Mouse (Mus musculus): ENCODE measurements around the gene Ncbp2. TPM values are rescaled to one million over a fixed set of nuclear protein-coding genes. Genes with fewer than 3 reads are reported as not detected.
"Not testable (repeated sequence)": the region's sequence is repeated elsewhere in the genome, so short reads cannot be mapped to it uniquely, and the experiment has no call there.

The Ncbp2 gene
- total RNA-seq, 2 experiments from 2014 or later = 4.4 to 9.2 TPM

- no peak for ATAC-seq (replicated peaks; ENCODE audit: low FRiP score, poor library complexity, severe bottlenecking)
Measured at GRCm38 (mm10) chr16:31933751-31934549, 14.4 kb upstream of the Ncbp2 start, which contains the start of gene Pigz. Pigz (plus strand) TSS chr16:31933851.

- ATAC-seq (replicated peaks; ENCODE audit: low FRiP score, poor library complexity, severe bottlenecking) = no peak
Measured at GRCm38 (mm10) chr16:31934550-31935010, 13.7 kb upstream of the Ncbp2 start.

- ATAC-seq (replicated peaks; ENCODE audit: low FRiP score, poor library complexity, severe bottlenecking) = no peak
Measured at GRCm38 (mm10) chr16:31935091-31935979, 13.0 kb upstream of the Ncbp2 start.

- ATAC-seq (replicated peaks; ENCODE audit: low FRiP score, poor library complexity, severe bottlenecking) = no peak
Measured at GRCm38 (mm10) chr16:31936568-31936967, 11.7 kb upstream of the Ncbp2 start.

- ATAC-seq (replicated peaks; ENCODE audit: low FRiP score, poor library complexity, severe bottlenecking) = no peak
Measured at GRCm38 (mm10) chr16:31938856-31939255, 9.5 kb upstream of the Ncbp2 start.

GRCm38 (mm10) chr16:31940586-31940985 lies 7.7 kb upstream of the Ncbp2 start:
- no peak for ATAC-seq (replicated peaks; ENCODE audit: low FRiP score, poor library complexity, severe bottlenecking)

GRCm38 (mm10) chr16:31943980-31944379 lies 4.3 kb upstream of the Ncbp2 start:
- ATAC-seq (replicated peaks; ENCODE audit: low FRiP score, poor library complexity, severe bottlenecking) = peak; percentile 44

- no peak for ATAC-seq (replicated peaks; ENCODE audit: low FRiP score, poor library complexity, severe bottlenecking)
Measured at GRCm38 (mm10) chr16:31944698-31945255, 3.5 kb upstream of the Ncbp2 start.

- no peak for ATAC-seq (replicated peaks; ENCODE audit: low FRiP score, poor library complexity, severe bottlenecking)
Measured at GRCm38 (mm10) chr16:31945372-31945771, 2.9 kb upstream of the Ncbp2 start.

GRCm38 (mm10) chr16:31945986-31946385 lies 2.3 kb upstream of the Ncbp2 start:
- not testable (repeated sequence) for ATAC-seq (replicated peaks; ENCODE audit: low FRiP score, poor library complexity, severe bottlenecking)

GRCm38 (mm10) chr16:31947333-31947732 lies 980 bp upstream of the Ncbp2 start:
- no peak for ATAC-seq (replicated peaks; ENCODE audit: low FRiP score, poor library complexity, severe bottlenecking)

- ATAC-seq (replicated peaks; ENCODE audit: low FRiP score, poor library complexity, severe bottlenecking) = no peak
Measured at GRCm38 (mm10) chr16:31947901-31948316, 404 bp upstream of the Ncbp2 start.

- no peak for ATAC-seq (replicated peaks; ENCODE audit: low FRiP score, poor library complexity, severe bottlenecking)
Measured at GRCm38 (mm10) chr16:31963224-31963623, 14.9 kb downstream of the Ncbp2 start.

GRCm38 (mm10) chr16:31975258-31975657 lies 26.9 kb downstream of the Ncbp2 start:
- no peak for ATAC-seq (replicated peaks; ENCODE audit: low FRiP score, poor library complexity, severe bottlenecking)

GRCm38 (mm10) chr16:31979501-31979900 lies 31.2 kb downstream of the Ncbp2 start:
- no peak for ATAC-seq (replicated peaks; ENCODE audit: low FRiP score, poor library complexity, severe bottlenecking)

GRCm38 (mm10) chr16:31980946-31981345 lies 32.6 kb downstream of the Ncbp2 start:
- no peak for ATAC-seq (replicated peaks; ENCODE audit: low FRiP score, poor library complexity, severe bottlenecking)

- no peak for ATAC-seq (replicated peaks; ENCODE audit: low FRiP score, poor library complexity, severe bottlenecking)
Measured at GRCm38 (mm10) chr16:31992039-31992438, 43.7 kb downstream of the Ncbp2 start.

- ATAC-seq (replicated peaks; ENCODE audit: low FRiP score, poor library complexity, severe bottlenecking) = no peak
Measured at GRCm38 (mm10) chr16:31993195-31993594, 44.9 kb downstream of the Ncbp2 start.

GRCm38 (mm10) chr16:31993946-31994345 lies 45.6 kb downstream of the Ncbp2 start:
- ATAC-seq (replicated peaks; ENCODE audit: low FRiP score, poor library complexity, severe bottlenecking) = no peak

- ATAC-seq (replicated peaks; ENCODE audit: low FRiP score, poor library complexity, severe bottlenecking) = no peak
Measured at GRCm38 (mm10) chr16:31996371-31996770, 48.1 kb downstream of the Ncbp2 start.

All from erythroid progenitor cell, adult 5-6 weeks (primary cell).